Mouse (Mus musculus): ENCODE data around the gene Krtap6-2.

Krtap6-2 gene

GRCm38 (mm10) chr16:89420011-89420410, at the start of gene Krtap6-2:
Gene Krtap6-2 (minus strand): TSS chr16:89420111.
- DNase-seq, result no peak

DNA sequence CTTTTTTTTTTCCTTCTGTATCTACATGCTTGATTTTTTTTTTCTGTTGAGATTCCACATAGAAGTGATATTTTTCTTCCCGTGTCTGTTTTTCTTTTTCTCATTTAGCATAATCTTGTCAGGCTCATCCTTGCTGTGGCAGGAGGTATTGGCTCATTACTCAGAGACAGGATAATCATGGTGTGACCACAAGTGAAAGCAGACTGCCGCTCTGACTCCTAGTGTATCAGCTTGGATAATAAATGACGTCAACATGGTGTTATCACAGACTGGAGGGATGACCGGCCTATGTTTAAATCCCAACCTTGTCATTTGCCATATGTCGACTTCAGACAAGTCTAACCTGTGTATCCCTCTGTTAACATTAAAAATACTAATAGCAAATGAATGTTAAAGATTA, 41.3 kb upstream of the Krtap6-2 start:
- no peak for DNase-seq

DNA sequence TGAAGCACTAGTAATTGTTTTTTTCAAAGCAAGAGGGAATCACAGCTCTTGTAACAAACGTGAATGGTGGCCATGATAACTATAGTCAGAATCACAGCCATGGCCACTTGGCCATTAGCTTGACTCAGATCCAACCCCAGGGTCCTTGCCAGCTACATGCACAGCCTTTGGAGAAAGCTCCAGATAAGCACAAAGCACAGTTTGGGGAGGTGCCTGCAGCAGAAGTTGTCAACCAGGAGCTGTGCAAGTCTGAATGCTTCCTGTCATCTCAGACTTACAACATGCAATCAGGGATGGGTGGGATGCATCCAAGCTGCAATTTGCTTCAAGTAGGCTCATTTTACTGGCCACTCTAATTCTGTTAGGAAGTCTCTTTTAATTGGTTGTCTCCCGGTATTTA, 9.7 kb upstream of the Krtap6-2 start:
- DNase-seq, result no peak

DNA sequence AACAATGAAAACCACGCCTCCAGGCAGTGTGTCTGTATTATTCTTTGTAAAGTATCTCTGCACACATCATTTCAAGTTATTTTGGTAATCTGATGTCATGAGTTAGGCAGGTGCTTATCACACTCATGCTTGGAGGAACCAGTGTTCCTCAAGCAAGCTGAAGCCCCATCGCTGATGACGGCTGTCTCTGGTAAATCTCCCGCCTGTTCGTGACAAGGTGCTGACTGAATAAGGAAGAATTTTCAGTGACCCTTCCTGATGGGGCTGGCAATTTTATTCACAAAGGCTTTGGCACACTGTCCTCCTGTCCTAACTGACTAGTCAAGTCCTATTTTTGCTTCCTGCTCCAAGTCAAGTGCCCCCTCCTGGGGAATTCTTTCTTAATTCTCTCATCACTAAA, 5.4 kb upstream of the Krtap6-2 start:
- no peak for DNase-seq

DNA sequence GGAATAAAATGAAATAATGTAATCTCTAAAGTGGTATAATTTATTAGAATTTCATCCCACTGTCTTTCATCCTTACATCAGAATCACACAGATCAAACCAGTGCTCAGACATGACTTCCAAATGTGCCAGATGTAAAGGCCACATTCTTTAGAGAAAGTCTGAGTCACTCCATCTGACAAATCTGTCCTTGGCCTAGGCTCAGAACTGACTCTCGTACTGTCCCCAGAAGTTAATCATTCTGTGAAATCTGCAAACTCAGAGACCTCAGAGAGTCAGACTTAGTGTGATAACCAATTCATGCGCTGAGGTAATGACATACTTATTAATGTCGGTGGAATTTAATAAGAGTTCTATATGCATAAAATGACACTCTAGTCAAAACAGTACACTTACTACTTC, 3.6 kb downstream of the Krtap6-2 start:
- DNase-seq, result no peak

- DNase-seq, result no peak
These were observed 9.4 kb downstream of the Krtap6-2 start for GRCm38 (mm10) chr16:89410345-89411068.

- DNase-seq, result no peak
These were observed 16.1 kb downstream of the Krtap6-2 start, which contains the start of gene Krtap21-1 for GRCm38 (mm10) chr16:89403768-89404167. Gene Krtap21-1 (minus strand): TSS chr16:89403868.

DNA sequence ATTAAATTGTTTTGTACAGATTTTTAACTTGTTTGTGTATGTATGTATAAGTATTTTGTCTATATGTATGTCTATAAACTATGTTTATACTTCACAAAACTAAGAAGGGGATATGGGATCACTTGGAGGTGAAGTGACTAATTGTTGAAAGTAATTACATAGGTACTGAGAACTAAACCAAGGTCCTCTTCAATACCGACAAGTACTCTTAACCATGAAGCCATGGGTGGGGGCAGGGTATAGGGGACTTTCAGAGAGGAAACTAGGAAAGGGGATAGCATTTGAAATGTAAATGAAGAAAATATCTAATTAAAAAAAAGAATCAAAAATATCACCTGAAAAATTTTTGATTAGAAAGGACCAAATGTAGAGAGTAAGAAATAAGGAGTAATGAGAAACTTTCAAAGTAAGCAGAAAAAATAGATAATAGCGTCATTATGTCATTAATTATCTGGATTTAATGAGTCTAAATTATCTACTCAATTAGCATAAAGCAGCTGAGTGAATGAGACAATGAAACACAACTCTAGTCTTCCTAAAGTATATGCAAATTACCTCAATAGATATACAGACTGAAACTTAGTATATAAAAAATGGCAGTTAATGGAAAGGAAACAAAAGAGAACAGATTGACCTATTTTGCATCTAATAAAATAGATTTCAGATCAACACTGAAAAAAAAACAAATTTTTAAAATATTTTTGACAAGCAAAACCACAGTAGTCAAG, 47.0 kb downstream of the Krtap6-2 start:
- DNase-seq, result no peak

All from right cerebral cortex, adult 18-20 months (tissue).